Mouse (Mus musculus) gastrocnemius, postnatal 25 days (tissue): Measurements from ENCODE around the gene Ccr9. TPM values are rescaled to one million over a fixed set of nuclear protein-coding genes. Genes with fewer than 3 reads are reported as not detected.
"Not testable (repeated sequence)": the region's sequence is repeated elsewhere in the genome, so short reads cannot be mapped to it uniquely, and the experiment has no call there.

Experiments used
- DNase-seq: peaks from one replicate; pipeline ENCODE4 v3.0.0; 2022
- total RNA-seq, 2 experiments: library from RNA; stranded (reverse); gene quantifications; 1 replicate in 1 of 2; 2 replicates in 1 of 2; pipeline ENCODE4 v1.2.3; 2021

Ccr9 gene
- total RNA-seq, 2 experiments from 2014 or later: 0.16 TPM; not detected in 1

DNA sequence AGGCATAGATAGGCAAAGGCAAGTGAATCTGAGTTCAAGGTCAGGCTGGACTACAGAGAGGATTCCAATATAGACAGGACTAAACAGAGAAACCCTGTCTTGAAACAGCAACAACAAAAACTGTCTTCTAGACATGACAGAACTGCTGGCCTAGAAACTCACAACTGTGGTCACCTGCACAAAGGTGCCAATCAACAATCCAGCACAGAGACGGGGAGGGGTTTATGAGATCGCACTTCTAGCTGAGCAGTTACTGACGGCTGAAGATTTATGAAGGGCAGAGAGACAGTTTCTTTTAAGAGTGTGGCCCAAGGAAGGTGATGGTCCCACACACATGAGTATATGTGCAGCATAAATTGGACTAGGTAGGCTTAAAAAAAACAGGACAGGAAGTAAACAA, 38.1 kb downstream of the Ccr9 start:
- DNase-seq: no peak

DNA sequence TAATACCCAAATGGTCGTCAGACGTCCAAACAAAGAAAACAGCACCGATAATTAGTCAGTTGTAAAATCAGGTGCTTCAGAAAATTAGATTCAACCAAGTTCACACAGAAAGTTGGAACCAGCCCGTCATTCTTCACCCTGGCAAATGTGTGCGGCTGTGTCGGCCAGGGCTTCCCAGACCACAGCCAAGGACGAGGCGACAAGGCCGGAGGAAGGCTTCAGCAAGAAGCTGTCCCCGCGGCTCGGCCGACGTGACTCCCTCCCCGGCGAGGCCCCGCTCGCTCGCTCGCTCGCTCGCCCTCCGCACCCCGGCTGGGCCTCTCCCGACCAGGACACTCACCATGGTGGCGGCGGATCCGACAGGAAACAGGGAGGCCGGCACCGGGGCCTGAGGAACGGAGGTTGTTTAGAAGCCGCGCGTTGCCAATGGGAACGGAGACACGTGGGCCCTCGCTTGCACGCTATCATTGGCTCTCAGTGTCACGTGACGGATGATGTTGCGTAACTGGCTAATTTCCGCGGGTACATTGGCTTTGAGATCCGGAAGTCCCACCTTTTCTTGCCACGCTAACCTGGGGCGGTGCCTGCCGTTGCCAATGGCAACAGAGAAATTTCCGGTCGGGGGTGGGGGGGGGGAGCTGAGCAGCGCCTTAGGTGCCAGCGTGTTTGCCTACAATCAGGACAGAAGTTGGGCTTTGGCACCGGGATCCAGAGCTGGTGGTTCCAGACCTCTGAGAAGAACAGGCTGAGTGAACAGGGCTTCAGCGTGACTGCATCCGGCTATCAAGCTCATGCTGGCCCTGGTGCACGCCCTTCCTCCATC, 39.2 kb downstream of the Ccr9 start, which contains the start of gene Lztfl1:
Gene Lztfl1 (minus strand): TSS at position 512 of the 823 bp plus-strand sequence.
- peak; percentile 94 for DNase-seq

- no peak for DNase-seq
These were observed 44.7 kb downstream of the Ccr9 start for GRCm38 (mm10) chr9:123722737-123723493.

DNA sequence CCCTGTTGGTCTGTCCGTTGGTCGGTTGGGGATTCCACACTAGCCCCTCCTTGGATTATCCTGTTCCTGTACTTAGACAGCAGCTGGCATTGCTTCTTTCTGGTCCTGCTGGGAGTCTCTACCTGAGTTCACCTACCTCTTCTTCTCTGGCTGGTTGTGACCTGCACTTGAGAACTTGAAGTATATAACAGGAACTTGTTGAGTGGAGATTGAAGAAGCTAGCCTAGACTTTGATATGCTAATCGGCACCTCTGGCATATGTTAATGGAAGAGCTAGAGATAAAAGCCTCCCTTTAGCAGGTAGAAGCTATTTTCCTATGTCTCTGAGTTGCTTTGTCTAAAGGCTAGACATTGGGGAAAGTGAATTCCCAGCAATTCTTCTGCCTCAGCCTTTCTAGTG, 53.0 kb downstream of the Ccr9 start:
- DNase-seq: no peak

GRCm38 (mm10) chr9:123734133-123734532, 55.9 kb downstream of the Ccr9 start:
- no peak for DNase-seq

- no peak for DNase-seq
These were observed 62.6 kb downstream of the Ccr9 start for GRCm38 (mm10) chr9:123740799-123741198.

- DNase-seq: not testable (repeated sequence)
These were observed 71.4 kb downstream of the Ccr9 start for GRCm38 (mm10) chr9:123749687-123750086.

DNA sequence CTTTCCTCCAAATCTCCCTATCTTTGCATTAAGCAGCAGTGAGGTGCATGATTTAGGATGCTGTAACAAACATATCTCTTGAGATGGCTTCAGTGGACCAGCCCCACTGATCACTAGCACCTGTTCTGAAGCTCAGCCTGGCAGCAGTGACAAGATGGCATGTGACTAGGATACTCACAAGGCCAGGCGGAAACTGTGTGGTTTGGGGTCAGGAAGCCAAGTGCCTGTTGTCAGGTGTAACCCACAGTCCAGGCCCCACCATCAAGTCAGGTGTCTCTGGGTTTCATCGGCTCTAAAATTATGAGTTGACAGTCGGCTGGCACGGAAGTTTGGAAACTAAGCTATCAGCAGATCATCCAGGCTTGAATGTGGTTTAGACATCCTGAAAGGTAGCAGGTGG, 76.1 kb downstream of the Ccr9 start:
- DNase-seq: peak; percentile 25

- peak; percentile 34 for DNase-seq
These were observed 78.5 kb downstream of the Ccr9 start for GRCm38 (mm10) chr9:123756752-123757151.

GRCm38 (mm10) chr9:123757326-123757725, 79.1 kb downstream of the Ccr9 start:
- no peak for DNase-seq

- no peak for DNase-seq
These were observed 79.9 kb downstream of the Ccr9 start for GRCm38 (mm10) chr9:123758156-123758555.

- DNase-seq: no peak
These were observed 80.4 kb downstream of the Ccr9 start for GRCm38 (mm10) chr9:123758645-123759044.

- DNase-seq: no peak
These were observed 82.6 kb downstream of the Ccr9 start for GRCm38 (mm10) chr9:123760806-123761205.

GRCm38 (mm10) chr9:123762886-123763285, 84.6 kb downstream of the Ccr9 start:
- no peak for DNase-seq

DNA sequence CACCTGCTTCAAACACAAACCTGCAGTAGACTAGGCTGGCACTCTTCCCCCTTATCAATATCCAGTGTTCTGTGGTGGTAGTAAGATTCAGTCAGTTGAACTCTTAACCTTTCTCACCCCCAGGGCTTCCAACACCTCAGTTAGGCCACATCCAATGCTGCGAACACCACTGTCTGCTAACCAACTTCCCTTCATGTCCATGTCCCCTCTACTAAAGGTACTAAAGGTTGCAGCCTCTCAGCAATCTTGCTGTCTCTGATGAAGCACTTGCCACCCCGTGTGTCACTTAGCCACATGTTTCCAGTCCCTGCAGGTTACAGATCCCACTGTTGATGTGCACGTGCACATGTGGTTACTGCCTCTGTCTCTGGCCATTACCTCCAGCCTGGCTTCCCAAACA, 85.5 kb downstream of the Ccr9 start:
- DNase-seq: no peak

DNA sequence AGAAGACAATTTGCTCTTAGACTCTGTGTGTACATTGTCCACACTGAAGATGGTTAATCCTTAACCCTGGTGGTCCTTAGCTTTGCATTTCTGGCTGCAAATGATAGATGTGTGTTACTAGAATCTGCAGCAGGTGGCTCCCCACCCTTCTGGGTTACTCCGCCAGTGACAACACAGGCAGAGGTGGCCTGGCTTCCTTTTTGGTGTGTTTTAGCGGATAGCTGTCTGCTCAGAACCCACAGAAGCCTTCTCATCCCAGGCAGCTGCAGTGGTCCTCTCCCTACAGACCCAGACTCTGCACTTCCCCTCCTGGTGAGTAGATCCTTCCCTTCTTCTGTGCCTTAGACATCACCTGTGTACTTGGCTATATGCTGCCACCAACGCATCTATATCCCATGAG, 88.8 kb downstream of the Ccr9 start:
- DNase-seq: no peak

DNA sequence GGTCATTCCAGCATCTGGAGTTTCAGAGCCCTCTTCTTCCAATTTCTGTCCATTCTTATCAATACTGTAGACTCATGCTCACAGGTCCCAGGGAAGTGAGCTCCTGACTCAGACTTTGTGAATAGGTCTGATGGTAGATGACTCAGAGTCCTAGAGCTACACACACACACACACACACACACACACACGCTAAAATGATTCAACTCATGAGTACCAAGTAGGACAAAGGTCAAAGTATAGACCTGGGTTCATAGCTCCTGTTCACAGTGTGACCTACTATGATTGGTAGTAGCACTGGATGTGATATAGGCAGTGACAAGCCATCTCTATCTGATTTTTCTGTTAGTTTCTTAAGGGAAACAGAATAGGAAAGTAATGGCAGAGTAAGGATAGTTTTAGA, 90.2 kb downstream of the Ccr9 start:
- no peak for DNase-seq

DNA sequence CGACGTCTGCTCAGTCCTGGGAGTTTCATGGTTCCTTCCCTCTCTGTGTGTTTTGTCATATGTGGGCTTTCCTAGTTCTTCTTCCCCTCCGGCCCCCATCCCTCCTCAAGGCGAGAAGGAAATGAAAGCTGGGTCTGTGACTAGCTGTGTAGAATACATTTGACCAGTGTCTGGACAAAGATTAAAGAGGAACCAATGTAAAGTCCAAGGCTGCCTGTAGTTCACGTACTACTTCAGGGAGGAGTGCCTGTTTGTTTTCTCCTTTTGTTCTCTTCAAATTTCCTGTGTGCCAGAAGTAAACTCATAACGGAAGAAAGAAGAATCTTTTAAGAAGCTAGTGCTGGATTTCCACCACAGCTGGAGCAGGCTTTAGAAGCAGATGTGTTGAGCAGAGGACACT, 91.3 kb downstream of the Ccr9 start:
- DNase-seq: no peak

- DNase-seq: not testable (repeated sequence)
These were observed 95.1 kb downstream of the Ccr9 start for GRCm38 (mm10) chr9:123773299-123773698.

GRCm38 (mm10) chr9:123788855-123789529, 110.8 kb downstream of the Ccr9 start:
- no peak for DNase-seq

GRCm38 (mm10) chr9:123796174-123796573, 117.9 kb downstream of the Ccr9 start:
- peak; percentile 19 for DNase-seq

DNA sequence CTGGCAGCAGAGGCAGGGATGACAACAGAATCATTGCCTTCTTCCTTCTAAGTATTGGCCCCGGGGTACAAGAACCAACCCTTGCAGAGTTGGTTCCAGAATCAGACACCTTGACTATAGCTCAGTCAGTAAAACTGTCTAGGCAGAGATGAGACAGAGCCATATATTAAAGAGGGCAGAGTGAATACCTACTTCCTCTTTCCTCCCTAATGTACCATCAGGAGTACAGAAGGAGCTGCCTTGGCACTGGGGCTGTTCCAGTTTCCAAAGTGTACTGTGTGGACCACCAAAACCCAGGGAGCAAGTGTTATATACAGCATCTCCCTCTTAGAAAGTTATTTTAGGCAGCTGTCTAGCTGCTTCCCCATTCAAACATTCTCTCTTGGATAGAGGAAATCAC, 123.3 kb downstream of the Ccr9 start:
- no peak for DNase-seq

- no peak for DNase-seq
These were observed 124.2 kb downstream of the Ccr9 start for GRCm38 (mm10) chr9:123802421-123802820.
